Mouse (Mus musculus) NIH3T3 (cell line): ENCODE measurements around the gene Ubqln4.

Experiments used
- DNase-seq: peaks from one replicate; pipeline ENCODE4 v3.0.0-alpha.2; 2012; ENCODE audit warnings: low read depth

The Ubqln4 gene

DNA sequence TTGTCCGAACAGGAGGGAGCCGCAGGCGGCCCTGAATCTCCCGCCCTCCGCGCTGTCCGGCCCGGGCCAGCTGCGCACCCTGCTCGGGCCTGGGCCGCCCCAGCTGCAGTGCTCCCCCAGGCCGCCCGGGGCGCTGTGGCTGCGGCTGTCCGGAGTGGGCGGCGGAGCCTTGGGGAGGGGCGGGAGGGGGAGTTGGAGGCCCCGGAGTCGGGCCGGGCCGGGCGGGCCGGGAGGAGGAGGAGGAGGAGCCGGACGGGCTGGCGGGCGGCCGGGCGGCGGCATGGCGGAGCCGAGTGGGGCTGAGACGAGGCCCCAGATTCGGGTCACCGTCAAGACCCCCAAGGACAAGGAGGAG lies at the start of gene Ubqln4:
TSS of gene Ubqln4 (plus strand) at position 234 of the 355 bp plus-strand sequence.
- peak; percentile 97 for DNase-seq

DNA sequence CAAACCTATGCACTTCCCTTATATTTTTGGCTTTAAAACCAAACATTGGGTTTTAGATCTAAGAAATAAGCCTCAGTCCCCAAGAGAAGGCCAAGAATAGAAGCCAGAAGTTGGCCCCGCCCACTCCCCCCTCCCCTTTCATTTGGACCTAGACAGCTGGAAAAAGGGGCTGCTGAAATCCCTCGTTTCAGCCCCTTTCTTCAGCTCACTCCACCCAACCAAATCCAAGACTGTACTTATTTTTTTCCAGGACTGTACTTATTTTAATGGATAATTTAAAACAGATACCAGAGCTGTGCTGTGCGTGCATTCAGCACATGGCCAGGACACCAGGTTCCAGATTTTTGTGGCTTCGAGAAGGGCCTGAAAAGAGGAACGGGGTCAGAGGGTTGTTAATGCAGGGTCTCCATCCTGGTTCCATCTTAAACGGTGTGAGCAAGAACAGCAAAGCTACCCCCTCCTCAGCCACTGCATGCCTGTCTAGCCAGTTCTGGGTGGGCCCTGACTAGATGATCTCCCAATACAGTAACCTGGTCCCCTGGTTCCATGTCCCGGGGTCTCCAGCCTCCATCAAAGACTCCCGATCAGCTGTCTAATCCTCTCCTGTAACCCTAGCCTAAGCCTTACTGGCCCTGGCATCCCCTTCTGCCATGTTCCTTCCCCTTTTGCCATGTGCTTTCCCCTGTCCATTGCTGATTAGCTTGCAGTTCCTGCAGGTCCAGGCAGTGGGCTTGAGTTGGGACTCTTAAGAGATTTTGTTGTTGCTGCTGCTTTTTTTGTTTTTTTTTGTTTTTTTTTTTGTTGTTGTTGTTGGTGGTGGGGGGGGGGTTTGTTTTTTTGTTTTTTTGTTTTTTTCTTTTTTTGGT lies 49.4 kb upstream of the Ubqln4 start:
- peak; percentile 85 for DNase-seq

DNA sequence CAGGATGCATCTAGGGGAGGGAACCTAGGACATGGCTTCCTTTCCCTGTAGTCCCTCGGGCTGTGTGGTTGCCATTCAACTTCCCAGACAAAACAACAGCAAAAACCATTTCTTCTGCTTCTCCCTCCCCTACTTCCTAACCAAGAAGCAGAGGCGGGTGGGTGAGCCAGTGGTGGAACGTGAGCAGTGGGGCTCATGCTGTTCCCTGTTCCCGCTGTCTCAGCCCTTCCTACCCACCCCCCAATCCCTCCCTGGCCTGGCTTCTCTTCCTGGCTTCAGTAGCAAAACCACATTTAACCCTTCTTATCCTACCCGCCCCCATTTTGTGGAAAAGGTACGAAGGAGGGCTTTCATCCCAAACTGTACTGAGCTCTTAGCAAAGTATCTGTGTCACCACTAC lies 48.5 kb upstream of the Ubqln4 start:
- no peak for DNase-seq

DNA sequence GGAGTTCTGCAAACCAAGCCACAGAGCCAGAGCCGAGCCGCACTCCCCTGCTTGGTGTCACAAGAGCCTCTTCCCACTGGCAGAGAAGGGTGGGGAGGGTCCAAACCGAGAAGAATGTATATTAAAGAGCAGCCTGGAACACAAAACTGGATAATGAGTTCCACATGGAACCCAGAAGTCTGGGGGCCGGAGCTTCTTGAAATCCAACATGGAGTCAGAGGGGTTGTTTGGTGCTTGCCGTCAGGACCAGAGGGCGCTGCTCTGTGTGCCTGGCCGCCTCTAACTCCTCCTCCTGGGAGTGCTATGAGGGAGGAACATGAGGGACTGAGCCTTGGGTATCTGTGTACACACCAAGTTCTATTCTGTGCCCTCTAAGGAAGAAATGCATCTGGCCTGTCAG lies 47.8 kb upstream of the Ubqln4 start:
- no peak for DNase-seq

DNA sequence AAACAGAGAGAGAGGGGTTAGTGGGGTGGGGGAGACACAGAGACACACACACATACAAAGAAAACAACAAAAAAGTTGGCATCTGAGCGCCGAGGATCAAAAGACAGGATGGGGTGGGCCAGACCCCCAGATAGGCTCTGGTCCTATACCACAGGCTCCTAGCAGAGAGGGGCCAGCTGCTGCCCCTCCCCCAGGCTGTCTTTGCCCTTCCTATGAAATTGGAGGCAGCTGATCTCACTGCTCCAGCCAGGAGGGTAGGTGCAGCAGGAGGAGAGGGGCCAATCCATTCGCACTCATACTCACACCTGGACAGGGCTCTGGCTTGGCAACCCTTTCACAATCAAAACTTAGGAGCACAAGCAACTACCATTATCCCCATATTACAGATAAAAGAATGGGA lies 44.3 kb upstream of the Ubqln4 start:
- DNase-seq = no peak

DNA sequence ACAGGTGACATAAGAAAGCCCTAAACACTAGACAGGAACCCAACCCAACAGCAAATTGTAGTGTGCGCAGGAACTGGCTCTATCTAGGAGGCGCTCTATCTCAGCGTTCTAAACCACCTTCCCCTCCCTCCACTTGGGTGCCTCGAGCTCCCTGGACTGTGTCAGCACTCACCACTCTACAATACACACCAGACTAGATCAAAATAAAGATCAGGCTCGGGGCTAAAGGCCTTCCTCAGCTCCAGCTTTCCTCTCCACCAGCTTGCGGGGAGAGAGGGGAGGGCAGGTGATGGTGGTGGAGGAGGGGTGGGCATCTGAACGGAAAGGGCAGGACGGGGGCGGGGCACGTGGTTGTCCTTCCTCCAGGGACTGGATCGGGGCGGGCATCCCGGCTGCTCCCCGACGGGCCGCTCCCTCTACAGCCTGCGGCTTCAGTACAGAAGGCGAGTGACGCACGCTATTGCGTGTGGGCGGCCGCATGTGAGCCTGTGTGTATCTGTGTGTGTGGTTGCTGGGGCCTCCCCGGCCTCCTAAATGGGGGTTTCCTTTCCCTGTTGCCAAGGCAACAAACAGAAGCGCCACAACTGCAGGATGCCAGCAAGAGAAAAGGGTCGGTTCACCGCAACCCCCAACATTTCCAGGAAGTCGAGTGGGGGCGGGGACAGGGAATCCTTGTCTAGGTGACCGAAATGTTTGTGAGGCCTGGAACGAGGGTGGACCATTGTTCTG lies 43.7 kb upstream of the Ubqln4 start, which contains the start of gene Lmna:
TSS of gene Lmna (minus strand) at position 265 of the 729 bp plus-strand sequence.
- DNase-seq = peak; percentile 98

DNA sequence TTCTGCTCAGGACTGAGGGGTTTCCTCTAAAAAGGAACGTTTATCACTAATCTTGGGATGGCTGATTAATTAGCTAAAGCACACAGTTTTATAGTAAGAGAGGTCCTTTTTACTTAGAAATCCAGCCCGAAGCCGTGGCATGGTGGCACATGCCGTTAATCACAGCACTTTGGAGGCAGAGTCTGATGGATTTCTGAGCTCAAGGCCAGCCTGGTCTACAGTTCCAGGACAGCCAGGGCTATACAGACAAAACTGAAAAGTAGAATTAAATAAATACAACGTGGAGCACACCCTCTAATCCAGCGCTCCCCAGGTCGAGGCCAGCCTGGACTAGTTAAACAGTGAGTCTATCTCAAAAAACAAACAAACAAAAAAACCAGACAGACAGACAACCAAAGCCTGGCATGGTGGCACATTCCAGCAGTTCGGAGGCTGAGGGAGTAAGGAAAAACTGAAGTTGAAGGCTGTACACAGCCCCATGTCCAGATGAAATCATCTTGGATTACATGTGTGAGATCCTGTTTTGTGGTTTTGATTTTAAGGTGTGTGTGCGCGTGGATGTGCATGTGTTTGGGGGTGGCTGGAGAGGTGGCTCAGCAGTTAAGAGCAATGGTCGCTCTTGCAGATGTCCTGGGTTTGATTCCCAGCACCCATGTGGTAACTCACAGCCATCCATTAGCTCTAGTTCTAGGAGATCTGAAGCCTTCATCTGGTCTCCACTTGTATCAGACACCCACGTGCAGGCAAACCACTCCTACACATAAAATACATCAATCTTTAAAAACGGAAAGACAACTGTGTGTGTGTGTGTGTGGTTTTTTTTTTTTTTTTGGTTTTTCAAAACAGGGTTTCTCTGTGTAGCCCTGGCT lies 42.9 kb upstream of the Ubqln4 start:
- DNase-seq = no peak

DNA sequence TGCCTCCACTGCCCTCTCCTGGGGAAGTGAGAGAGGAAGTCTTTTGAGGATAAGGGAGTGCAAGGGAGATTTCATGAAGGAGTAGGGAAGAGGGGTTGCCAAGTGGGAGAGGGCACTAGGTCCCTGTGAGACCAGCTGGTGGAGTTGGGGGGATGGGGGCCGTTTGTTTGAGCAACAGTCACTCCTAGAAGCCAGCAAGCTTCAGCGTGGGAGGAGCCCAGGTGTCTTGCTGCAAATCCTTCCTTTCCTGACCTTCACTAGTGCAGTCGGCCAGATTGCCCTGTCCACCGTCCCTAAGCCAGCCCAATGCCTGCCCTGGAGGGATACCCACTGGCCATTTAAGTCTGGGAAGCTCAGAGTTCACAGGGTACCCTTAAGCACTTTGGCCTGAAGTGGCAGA lies 42.0 kb upstream of the Ubqln4 start:
- no peak for DNase-seq

DNA sequence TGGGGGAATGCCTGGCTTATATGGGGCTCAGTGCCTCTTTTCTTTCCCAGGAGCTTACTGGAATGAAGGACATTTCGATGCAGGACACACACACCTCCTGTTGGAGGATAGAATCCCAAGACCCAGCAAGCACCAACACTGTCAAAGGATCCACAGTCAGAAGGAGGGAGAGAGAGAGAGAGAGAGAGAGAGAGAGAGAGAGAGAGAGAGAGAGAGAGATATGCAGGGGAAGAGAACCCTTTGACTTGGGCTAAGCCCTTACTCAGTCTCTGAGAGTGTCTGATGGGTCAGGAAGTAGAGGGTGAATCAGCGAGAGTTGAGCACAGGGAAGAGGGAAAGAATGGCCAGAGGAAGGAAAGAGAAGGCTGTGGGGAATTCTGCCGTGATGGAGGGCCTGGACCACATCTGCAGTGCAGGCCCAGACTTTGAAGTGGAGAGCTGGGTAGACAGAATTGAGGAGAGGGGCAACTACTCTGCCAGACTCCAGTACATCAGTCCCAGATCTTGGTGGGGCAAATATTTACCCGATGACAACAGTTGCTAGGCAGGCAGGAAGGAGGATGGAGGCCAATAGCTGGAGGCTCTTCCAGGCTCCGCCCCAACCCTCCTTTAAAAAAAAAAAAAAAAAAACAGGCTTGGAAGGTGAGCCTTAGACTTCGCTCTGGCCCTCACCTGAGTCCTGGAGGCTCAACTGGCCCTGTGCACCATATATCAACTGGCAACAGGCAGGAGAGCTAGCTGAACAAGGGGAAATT lies 41.2 kb upstream of the Ubqln4 start:
- DNase-seq = peak; percentile 84

DNA sequence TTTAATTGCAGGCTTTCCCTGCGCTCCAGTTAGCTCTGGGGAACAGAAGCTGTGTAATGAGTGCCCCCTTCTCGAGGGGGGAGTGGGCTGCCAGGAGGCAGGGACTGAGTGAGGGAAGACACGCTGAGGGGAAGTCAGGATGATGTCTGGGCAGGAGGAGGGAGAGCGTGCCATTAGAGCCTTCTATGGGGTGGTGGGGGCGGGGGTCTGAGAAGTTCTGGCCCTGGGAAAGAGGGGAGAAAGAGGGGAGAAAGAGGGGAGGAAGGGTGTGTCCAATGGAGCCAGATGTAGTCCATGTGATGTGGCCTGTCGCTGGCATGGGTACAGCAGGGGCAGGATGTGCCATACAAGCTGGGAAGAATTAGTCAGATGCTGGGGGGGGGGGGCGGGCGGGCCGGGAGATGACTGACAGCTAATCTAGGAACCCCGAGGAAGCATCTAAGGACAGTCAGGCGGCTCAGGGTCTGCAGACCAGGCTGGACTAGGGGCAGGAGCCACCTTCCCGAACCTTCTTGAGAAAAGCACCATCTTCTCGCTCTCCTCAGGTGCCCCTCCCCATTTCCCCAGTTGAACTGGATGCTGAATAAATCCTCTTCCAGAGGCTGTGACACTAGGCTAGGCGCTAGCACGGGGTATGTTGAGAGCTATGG lies 40.5 kb upstream of the Ubqln4 start:
- peak; percentile 95 for DNase-seq

DNA sequence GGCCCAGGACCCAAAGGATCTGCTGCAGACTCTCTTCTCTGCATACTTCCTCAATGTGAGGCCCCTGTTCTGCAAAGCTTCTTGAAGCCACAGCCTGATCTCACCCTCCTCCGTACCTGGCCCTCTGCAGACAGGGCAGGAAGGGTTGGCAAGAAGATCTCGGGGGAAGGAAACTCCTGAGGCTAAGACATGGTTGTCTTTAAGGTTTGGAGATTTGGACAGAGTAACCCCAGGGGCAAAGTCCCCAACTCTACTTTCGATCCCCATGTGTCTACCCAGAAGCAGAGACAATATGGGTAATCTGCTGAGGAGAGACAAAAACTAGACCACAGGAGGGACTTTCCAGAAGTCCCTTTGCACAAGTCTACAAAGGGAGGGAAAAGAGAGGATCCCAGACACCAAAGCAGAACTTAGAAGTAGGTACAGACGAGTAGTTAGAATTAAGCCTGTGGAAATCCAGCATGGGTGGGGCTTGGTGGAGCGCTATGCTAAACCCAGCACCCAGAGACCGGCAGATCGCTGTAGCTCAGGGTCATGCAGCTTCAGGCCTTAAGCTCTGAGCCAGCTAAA lies 39.9 kb upstream of the Ubqln4 start:
- DNase-seq = no peak

DNA sequence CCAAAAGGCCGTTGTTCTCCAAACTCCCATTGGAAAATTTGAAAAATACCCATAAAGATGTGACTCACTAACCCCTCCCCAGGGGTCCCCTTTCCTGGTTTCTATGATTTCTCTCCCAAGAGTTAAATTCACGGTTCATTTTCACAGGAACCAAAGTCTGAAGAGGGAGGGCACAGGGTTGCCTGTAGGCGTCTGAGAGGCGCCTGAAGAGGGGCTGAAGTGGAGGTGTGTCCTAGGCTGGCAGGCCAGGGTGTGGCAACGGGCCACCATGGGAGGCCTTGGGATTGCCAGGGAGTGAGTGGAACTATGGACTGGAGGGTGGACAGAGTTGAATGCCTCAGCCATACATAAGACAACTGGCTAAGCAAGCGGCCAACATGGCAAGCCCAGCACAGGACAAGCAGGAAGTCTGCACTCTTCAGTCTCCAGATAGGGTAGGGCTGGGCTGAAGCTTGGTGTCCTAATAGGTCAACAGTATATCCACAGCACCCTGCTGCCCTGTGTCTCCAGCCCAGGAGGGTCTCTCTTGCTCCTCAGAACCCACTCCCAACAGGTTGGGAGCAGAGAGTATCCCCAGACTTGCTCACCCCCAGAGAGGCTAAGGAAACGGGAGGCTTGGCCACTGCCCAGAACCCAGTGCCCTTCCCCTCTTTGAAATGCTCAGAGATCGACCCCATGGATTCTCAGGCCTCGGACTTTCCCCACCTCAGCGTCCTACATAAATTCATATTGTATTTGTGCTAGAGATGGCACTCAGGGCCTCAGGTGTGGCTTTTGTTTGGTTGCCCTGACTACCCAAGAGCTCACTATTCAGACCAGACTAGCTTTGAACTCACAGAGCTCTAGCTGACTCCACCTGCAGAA lies 39.1 kb upstream of the Ubqln4 start:
- DNase-seq = peak; percentile 78

DNA sequence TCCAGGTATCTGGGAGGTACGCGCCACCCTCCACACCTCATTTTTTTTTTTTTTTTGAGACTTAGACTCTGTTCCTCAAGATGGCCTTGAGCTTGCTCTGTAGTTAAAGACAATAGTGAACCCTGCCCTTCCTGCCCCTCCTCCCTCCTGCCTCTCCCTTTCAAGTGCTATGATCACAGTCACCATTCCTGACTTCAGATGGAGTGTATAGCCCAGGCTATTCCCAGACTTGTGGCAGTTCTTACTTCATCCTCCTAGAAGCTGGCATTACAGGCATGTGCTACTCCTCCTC lies 38.5 kb upstream of the Ubqln4 start:
- DNase-seq = no peak

DNA sequence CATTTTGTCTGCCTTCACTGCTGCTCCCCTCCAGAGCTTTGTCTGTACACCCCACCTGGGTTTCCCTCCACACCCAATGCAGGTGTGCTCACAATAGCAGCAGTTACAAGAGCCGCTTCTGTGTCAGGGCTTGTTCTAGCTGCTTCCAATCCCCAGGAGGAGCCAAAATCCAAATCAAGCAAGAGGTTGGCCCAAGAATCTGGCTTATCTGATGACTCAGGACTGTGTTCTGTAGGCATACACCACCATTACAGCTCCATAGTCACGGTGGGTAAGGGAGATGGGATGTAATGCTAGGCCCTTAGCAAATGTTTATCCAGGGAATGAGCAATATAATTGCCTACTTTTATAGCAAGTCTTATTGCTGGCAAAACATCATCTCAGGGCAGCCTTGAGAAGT lies 37.2 kb upstream of the Ubqln4 start:
- DNase-seq = peak; percentile 66

DNA sequence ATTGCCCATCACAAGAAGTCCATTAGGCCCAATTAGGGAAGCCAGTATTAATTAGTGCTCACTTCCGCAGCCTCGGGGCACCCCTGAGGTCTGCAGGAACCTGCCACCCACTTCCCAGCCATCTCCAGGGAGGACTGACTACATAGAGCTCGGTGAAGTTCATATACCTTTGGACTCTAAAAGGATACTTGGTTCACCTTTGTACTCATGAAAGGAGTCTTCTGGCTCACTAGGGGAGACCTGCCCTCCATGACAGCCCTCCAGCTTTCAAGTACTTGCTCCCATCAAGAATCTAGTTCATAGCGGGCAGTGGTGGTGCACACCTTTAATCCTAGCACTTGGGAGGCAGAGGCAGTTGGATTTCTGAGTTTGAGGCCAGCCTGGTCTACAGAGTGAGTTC lies 35.1 kb upstream of the Ubqln4 start:
- DNase-seq = no peak

DNA sequence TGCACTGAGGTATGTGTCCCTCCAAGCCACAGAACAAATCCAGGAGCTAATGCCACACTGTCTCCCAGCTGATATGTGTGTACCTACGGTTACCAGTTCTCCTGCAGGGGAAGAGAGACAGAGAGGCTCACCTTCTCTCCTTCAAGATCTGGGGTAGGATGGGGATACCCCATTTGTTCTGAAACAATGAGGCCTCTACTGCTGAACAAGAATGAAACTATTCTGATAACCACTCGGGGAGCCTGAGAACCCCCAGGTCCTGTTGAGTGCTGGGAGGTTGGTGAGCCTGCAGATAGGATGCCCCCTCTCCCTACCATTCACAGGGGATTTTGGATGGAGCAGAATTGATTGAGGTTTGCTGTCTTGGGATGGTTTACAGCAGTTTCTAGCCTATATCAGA lies 33.5 kb upstream of the Ubqln4 start:
- DNase-seq = no peak

DNA sequence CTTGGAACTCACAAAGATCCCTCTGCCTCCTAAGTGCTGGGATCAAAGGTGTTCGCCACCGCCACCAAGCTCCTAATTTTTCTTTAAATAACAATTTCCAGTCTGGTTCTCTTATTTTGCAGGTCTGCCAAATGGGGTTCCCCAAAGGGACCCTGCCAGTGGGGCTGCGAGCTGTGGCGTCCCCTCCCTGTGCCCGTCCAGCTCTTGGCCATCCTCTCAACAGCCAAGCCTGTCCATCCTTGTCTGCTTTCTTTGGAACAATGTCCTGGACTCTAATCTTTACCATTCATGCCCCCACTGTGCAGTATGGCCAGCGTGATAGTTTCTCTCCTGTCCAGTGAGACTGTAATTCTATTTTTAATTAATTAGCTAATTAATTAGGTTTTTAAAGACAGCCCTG lies 32.4 kb upstream of the Ubqln4 start:
- no peak for DNase-seq

DNA sequence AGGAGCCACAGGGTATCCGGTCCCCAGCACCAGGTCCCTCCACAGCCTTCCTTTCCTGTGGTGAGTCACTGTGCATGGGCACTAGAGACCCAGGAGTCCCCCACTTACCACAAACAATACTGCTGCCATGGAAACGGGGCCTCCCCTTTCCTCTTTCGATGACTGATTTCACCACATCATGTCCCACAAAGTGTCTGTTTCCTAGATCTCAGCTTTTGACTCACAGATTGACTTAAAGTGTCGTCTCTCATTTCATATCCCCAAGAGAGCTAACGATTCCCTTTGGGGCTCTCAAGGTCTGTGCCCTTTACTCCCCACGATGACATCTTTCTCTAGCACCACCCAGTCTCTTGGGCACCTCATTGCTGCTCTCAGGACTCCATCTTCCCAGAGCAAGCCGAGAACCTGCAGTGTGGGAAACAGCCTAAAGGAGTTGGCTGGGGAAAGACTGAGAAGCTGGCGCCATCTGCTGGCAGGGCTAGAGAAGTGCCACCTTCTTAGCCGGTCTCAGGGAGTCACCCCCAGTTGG lies 31.7 kb upstream of the Ubqln4 start:
- peak; percentile 91 for DNase-seq

DNA sequence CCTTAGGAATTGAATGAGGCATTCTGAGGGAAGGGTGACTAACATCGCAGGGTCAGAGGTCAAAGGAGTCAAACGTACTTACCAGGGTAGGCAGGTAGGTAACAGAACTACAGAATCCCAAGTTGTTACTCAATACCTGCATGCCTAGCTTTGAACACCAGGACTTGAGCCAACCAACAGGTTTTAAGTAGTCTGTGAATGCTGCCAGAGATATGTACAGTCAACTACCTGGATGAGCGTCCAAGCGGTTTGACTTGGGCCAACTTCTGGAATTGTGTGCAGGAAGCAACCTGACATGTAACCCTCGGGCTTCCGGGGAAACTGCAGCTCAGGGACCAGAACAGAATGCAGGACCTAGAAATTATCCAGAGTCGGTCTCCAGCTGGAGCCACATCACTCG lies 30.5 kb upstream of the Ubqln4 start:
- no peak for DNase-seq

DNA sequence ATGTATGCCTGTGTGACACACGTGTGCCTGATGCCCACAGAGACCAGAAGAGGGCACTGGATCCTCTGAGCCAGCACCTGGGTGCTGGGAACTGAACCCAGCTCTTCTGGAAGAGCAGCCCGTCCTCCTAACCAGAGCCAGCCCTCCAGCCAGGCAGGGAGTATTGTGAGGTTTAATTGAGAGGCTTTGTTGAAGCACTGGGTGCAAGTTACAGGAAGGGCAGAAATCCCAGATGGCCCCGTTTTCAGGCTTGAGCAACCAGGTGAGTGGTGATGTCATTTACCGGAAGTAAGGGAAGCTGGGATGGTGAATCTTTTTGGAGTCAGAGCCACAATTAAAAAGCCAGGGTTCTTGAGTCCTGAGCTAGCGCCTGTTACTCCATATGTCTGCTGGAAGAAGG lies 28.5 kb upstream of the Ubqln4 start:
- no peak for DNase-seq
